Mouse (Mus musculus) CD8-positive naive resting alpha-beta T cell, adult 57 days (primary cell): Measurements from ENCODE around the gene L3mbtl1. TPM values are rescaled to one million over a fixed set of nuclear protein-coding genes. Genes with fewer than 3 reads are reported as not detected.

Experiments
- total RNA-seq: library from RNA; stranded (reverse); gene quantifications from one replicate; pipeline ENCODE4 v1.2.4, GENCODE M21; 2023

L3mbtl1 gene
- not detected for total RNA-seq

GRCm38 (mm10) chr2:162943148-162943846 lies at the start of gene L3mbtl1:
Gene L3mbtl1, plus strand, starts transcription at chr2:162943472.

GRCm38 (mm10) chr2:162931123-162931673 lies 12.1 kb upstream of the L3mbtl1 start, which contains the start of gene Srsf6:
Gene Srsf6, plus strand, starts transcription at chr2:162931528.

GRCm38 (mm10) chr2:162987218-162987617 lies 43.9 kb downstream of the L3mbtl1 start, which contains the start of gene Sgk2:
Gene Sgk2, plus strand, starts transcription at chr2:162987330.

GRCm38 (mm10) chr2:163016916-163017743 lies 73.9 kb downstream of the L3mbtl1 start, which contains the start of gene Ift52:
Gene Ift52, plus strand, starts transcription at chr2:163017354.

Other genes starting within 250 kb of the L3mbtl1 start
- gene Srsf6, start 11.9 kb upstream of the L3mbtl1 start, total RNA-seq: 355 TPM
- not detected for gene Sgk2, start 43.9 kb downstream of the L3mbtl1 start, total RNA-seq
- gene Ift52, start 73.9 kb downstream of the L3mbtl1 start, total RNA-seq: 30.9 TPM
- 5.9 TPM for gene Mybl2, start 111.2 kb downstream of the L3mbtl1 start, total RNA-seq
- gene Gtsf1l, start 144.4 kb downstream of the L3mbtl1 start, total RNA-seq: not detected